Mouse (Mus musculus) T-helper 1 cell (primary cell): ENCODE measurements around the gene Ccl9.

Source experiments
- in situ Hi-C: fragments of 300-600 bp; cut with MboI, MseI; formaldehyde crosslinking; loops from one replicate; pipeline ENCODE4 v1.15.1; 2025; ENCODE audit warnings: high pct_unique_total_duplicates

Ccl9 gene

GRCm38 (mm10) chr11:83578186-83578760, at the start of gene Ccl9:
Ccl9 (minus strand) TSS chr11:83578636.
- in situ Hi-C loops = no loop called here

- in situ Hi-C loops = loop anchor here (5.0 kb wide), 2 partner anchors 36 to 106 kb away; no protein-coding TSS in a partner anchor
Measured at GRCm38 (mm10) chr11:83623586-83623985, 45.1 kb upstream of the Ccl9 start.

GRCm38 (mm10) chr11:83619037-83619436, 40.6 kb upstream of the Ccl9 start:
- in situ Hi-C loops = no loop called here

DNA sequence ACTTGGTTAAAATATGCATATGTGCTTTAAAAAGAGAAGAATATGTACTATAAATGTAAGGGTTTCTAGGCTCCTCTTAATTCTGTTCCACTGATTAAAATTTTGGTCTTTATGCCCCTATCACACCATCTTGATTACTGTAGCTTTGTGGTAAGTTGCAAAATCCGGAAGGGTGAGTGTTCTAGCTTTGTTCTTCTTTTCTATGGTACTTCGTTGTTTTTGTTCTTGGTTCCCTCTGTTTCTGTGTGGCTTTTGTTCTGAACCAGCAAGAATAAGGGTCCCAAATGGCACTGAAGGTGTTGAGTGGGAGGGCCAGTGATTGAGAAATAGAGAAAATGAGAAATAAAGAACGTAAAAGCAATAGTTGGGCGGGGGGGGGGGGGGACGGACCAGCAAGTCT, 39.8 kb upstream of the Ccl9 start:
- in situ Hi-C loops = no loop called here

DNA sequence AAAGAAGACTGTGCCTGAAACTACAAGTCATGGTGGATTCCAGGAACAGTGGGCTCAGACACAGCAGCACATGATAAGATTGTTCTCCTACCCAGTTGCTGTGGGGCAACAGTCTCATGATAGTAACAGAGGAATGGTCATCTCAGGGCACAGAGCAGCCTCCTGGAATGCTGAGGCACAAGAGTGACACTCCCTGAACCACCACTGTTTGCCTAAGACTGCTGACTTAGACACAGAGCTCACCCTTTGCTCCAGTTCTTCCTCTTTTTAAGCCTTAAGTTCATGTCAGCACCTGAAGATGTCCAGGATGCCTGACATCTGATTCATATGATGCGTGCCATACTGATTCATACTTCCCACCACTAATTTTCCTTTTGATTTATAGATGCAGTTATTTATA, 38.1 kb upstream of the Ccl9 start:
- in situ Hi-C loops = no loop called here

- in situ Hi-C loops = no loop called here
Measured at GRCm38 (mm10) chr11:83610900-83611299, 32.5 kb upstream of the Ccl9 start.

DNA sequence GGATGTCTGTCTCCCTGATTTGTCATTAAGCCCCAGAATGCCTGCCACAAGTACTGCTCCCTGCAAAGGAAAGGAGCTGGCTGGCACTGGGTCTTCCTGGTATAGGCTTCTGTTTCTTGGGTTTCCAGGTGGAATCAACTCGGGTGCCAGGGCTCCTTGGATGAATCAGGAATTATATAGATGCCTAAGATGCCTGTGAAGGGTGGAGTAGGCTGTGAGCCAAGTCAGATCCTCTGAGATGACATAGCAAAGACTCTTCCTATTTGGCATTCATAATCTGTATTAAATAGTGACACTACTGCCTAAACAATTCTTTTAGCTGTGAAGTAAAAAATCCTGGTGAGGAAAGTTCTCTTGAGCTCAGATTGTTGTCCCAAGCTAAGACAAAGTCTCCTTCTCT, 28.0 kb upstream of the Ccl9 start:
- in situ Hi-C loops = no loop called here

DNA sequence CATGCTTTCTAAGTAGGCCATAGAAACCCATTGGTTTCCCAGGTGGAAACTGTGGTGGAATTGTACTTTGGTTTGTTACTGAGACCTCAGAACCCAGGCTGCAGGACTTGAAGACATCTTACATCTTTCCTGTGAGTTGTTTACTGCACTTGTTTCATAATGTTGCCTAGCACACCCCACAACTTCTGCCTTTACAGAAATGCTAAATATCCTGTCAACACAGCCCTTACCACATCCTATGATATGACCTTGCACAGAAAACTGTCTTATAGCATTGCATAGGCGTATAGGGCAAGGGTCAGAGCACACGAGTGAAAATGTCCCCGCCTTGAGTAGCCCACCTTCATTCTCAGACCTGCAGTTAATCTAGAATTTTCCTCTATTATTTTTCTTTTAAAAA, 27.1 kb upstream of the Ccl9 start:
- in situ Hi-C loops = no loop called here

GRCm38 (mm10) chr11:83604698-83605097, 26.3 kb upstream of the Ccl9 start:
- in situ Hi-C loops = no loop called here

DNA sequence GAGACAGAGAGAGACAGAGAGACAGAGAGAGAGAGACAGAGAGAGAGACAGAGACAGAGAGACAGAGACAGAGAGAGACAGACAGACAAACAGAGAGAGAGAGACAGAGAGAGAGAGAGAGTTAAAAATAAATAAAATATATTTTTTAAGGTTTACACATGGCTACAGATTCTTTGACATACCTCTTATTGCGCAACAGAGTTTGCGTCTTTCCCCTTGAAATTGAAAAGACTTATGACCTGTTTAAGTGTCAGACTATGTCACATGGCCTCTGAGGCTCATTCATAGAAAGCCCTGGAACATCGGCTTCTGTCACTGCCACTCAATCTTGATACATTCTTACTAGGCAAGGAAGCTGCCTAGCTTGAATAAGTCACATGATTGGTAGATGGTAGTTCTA, 25.0 kb upstream of the Ccl9 start:
- in situ Hi-C loops = no loop called here

DNA sequence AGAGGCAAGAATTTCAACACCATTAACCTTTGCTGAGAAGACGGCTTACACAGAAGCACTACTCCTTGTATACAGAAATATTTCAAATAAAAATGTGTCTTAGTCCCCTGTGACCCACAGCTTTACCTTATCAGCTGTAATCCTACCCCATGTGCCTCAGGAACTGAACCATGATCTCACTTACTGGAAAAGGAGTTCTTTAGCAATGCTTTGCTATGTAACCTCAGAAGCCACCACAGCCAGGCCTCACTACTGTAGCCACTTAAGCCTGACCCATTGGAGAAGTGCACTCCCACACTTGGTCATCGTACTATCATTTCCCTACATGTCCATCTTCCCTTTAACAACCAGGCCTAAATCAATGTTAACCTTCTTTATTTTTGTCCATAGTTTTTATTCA, 22.1 kb upstream of the Ccl9 start:
- in situ Hi-C loops = no loop called here

DNA sequence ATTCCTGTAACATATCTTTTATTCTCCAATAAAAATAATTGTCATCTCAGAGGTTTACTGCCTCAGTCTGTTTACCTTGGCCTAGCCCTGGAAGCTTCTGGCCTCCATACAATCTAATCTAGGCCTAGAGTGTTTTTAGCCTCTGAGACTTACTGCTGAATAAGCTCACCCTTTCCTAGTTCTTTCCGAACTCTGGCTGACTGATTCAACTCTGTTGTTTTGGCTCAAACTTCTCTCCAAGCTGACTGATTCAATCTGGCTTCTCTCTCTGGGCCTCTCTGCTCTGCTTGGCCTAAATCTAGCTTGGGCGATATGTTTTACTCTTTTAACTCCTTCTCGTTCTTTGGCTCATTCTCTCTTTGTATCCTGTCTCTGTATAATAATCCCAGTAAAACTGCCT, 20.6 kb upstream of the Ccl9 start:
- in situ Hi-C loops = no loop called here

GRCm38 (mm10) chr11:83598207-83598837, 19.9 kb upstream of the Ccl9 start:
- in situ Hi-C loops = no loop called here

DNA sequence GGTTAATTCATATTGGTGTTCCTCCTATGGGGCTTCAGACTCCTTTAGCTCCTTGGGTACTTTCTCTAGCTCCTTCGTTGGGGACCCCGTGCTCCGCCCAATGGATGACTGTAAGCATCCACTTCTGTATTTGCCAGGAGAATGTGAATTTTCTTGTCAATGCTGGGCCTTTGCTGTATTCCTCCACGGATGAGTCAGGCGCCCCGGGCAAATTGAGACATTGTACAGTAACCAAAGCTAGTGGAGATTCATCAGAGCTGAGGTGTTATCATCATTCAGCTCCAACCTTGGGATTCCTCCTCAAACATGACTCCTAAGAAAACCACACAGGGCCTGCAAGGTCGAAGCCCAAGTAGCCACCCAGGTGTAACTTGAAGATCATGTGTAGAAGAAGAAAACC, 19.4 kb upstream of the Ccl9 start:
- in situ Hi-C loops = no loop called here

DNA sequence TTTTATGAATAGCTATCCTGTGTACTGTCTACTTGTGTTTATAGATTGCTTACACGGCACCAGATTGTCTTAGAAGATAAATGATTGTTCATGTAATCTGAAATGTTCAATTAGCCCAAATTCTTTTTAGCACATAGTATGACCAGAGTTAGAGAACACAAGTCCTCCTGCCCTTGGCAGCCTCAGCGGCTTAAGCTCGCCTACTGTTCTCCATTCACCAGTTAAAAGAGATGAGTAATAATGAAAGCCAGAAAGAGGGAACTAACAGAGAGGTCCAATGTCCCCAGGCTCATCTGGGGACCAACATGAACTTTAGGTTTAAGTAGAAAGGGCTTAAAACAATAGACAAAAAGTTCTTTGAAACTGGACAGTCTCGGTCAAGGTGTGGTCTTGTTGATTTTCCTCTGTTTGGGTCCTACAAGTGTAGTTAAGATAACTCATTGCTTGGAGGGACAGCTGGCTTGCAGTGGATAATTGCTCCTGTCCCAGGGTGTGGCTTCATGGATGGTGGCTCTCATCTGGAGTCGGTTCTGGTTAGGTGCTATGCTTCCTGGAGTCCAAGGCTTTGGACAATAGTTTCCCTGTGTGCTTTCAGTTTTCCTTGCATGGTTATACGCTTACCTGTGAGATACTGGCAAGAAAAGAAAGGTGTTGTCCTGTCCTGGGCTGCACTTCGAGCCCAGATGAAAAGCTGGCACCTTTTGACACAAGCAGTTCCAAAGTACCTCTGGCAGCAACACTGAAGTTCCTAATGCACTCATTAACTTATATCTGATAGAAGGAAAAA, 17.4 kb upstream of the Ccl9 start:
- in situ Hi-C loops = no loop called here

DNA sequence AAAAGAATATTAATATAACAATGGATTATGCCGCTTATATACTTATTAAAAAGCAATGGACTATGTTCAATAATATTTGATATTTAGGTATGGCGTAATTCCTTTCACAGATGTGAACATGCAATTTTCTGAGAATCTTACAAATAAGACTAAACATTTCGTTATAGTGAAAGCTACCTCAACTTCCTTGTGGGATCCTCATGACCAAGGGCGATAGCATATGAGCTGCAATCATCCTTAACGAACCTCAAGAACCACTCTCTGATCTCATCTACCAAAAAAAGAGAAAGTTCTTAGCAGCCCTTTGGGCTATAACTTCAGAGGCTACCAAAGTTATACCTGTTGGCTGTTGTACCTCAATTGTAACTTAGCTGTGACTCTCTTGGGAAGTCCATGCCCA, 15.0 kb upstream of the Ccl9 start:
- in situ Hi-C loops = no loop called here

DNA sequence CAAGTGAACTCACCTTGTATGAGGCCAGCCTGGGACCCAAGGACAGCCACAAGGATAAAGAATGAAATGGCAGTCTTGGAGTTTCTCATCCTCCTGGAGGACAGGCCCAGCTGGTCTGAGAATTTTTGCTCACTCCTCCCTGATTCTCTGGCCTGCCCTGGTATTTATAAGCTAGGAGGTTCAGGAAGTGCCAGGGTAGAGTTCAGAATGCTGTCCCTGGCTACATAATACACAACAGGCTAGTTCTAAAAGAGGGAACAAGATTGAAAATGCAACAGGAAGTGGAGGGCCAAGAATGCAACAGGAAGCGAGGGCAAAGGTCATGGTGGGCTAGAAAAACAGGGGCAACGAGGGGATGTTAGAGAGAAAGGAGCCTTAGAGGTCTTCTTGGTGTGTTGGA, 14.4 kb upstream of the Ccl9 start, which contains the start of gene Ccl6:
TSS of gene Ccl6 (minus strand) at position 235 of the 400 bp plus-strand sequence.
- in situ Hi-C loops = no loop called here

GRCm38 (mm10) chr11:83584232-83584631, 5.8 kb upstream of the Ccl9 start:
- in situ Hi-C loops = no loop called here

DNA sequence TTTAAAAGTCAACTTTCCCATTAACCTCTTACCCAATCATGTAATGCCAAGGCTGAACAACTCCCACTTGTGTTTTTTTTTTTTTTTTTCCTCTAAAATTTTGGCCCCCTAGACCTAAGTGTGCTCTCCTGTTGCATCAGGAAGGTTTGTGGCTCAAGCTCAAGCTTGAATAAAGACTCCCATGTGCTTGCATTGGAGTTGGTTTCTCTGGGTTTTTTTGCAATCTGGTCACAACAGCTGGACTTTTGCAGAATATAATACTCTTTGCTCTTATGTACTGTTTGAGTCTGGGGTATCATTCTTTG, 5.0 kb upstream of the Ccl9 start:
- in situ Hi-C loops = no loop called here

- in situ Hi-C loops = no loop called here
Measured at GRCm38 (mm10) chr11:83582626-83583449, 4.4 kb upstream of the Ccl9 start.

DNA sequence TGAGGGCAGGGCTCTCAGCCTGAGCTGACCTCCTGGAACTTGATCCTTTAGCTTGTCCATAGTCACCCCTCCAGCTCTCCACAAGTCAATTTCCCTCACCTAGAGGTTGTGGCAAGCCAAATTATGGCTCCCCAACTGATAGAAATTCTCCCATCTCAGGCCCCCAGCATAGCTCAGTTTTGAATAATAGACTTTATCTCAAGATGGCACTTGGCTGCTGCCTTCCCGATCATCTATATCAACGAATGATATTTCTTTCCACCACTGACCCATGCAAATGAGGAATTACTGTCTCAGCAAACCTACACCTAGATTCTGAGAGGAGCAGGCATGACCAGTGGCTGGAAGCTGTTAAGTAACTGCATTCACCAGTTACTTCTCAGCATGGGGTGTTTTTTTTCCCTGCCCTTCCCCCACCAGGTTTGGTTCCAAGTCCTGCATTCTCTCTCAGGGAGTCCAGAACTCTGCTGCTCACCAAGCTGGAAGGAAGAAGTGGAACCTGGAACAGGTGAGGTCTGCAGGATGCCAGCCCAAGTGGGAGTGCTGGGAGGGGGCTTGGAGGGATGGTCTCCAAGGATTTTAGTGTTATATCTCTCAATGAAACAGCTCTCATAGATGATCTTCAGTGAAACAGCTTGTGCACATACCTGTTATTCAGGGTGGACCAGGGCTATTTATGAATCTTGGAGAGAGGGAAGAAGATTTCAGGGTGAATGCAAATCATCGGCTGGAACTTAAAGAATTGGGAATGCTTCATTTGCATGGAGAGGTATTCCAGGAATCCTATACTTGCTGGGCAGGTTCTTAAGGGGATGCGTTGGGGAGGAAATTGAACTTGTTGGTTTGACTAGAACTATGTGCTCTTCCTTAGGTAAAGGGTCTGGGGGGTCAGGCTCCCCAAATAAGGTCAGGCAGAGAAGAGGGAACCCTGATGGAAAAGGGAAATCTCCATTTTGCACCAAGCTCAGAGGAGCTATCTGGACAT, 3.5 kb upstream of the Ccl9 start:
- in situ Hi-C loops = no loop called here
